Mouse (Mus musculus) lung, embryonic 15.5 days (tissue): ENCODE results near the gene Upb1. TPM values are rescaled to one million over a fixed set of nuclear protein-coding genes. Genes with fewer than 3 reads are reported as not detected.

Experiments used
- ATAC-seq: fragments of 200-750 bp; cut with Nextera tagmentation; 2 replicates; pipeline ENCODE4 v1.8.0; 2017; ENCODE audit warnings: moderate number of reproducible peaks, borderline replicate concordance; ENCODE audit not compliant: low FRiP score, low TSS enrichment; ENCODE audit errors: extremely low read depth
- H3K27ac ChIP-seq: fragments of 300-500 bp; sonication (generic); 2 replicates; pipeline ENCODE4 v1.5.1; 2015; ENCODE audit warnings: moderate library complexity, mild to moderate bottlenecking, inconsistent platforms
- H3K27me3 ChIP-seq: fragments of 300-500 bp; sonication (generic); 2 replicates; pipeline ENCODE4 v1.6.1; 2015; ENCODE audit warnings: inconsistent platforms
- H3K36me3 ChIP-seq: fragments of 300-500 bp; sonication (generic); 2 replicates; pipeline ENCODE4 v1.6.1; 2015; ENCODE audit warnings: inconsistent platforms
- H3K4me1 ChIP-seq: fragments of 300-500 bp; sonication (generic); 2 replicates; pipeline ENCODE4 v1.6.1; 2015; ENCODE audit warnings: inconsistent platforms
- H3K4me2 ChIP-seq: fragments of 300-500 bp; sonication (generic); 2 replicates; pipeline ENCODE4 v1.6.1; 2015; ENCODE audit warnings: inconsistent platforms, mild to moderate bottlenecking, moderate library complexity
- H3K4me3 ChIP-seq: fragments of 300-500 bp; sonication (generic); 2 replicates; pipeline ENCODE4 v1.5.1; 2015; ENCODE audit warnings: mild to moderate bottlenecking, inconsistent platforms
- H3K9ac ChIP-seq: fragments of 300-500 bp; sonication (generic); 2 replicates; pipeline ENCODE4 v1.6.1; 2015; ENCODE audit warnings: inconsistent platforms
- H3K9me3 ChIP-seq: fragments of 300-500 bp; sonication (generic); 2 replicates; pipeline ENCODE4 v1.6.1; 2016; ENCODE audit warnings: inconsistent platforms
- WGBS: fragments of 180-500 bp; shearing (Covaris S2); methylation state at CpG from one replicate; pipeline ENCODE4 v1.1.7; 2015; 5-methylcytosine and 5-hydroxymethylcytosine counted together
- polyA plus RNA-seq: library from polyadenylated mRNA; unstranded; fragments of >200 nt; fragmentation: Nextera tagmentation; extraction: Ambion mirVana; gene quantifications from 2 replicates; pipeline ENCODE4 v1.2.1, GENCODE M21; 2015

Upb1 gene
- polyA plus RNA-seq, 1 experiment from 2014 or later, result 1.3 TPM

DNA sequence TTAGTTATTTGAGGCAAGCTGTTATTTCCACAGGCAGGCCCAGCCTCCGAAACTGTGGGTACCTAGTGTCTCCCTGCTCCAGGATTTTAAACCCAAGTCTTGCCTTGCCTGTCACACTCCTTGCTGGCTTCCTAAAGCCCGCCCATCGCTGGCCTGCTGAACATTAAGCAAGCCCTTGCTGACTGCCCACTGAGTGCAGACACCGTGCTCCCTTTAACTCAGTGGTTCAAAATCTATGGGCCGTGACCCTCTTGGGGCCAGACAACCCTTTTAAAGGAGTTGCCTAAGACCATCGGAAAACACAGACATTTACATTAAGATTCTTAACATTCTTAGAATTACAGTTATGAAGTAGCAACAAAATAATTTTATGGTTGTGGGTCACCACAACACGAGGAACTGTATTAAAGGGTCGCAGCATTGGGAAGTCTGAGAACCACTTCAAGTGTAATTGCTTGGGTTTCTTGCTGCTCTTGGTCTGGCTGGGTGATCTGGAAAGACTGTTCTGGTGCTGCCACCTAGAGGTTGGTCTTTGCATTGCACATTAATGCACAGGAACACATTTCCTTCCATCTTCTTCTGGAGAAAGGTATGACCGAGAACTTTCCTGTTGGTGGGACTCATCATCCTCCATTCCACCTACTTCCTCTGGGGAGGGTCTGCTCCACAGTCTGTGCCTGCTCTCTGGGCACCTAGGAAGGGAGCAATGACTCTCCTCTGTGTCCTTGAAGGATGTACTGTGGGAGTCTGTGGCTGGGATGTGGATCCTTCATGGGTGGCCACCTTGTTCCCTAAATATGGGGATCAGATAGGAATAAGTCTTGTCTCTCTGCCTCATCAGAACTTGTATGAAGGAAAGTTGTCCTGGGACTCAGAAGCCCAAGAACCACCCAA, 85.4 kb downstream of the Upb1 start:
- no peak overlapping the region for H3K4me3 ChIP-seq
- no peak overlapping the region for H3K9ac ChIP-seq
- no peak overlapping the region for H3K27ac ChIP-seq
- H3K4me1 ChIP-seq, result peaks cover 4% of the 10 kb centered on the region; the same call in 1 of the 2 replicates
- H3K36me3 ChIP-seq, result no peaks in the 10 kb centered on the region
- no peaks in the 10 kb centered on the region for H3K9me3 ChIP-seq
- ATAC-seq, result 0 out of 2 replicates have a peak, but pooled peaks have one; percentile 46
- WGBS, result 48% methylated on average over 9 of the region's 9 CpGs
- H3K4me2 ChIP-seq, result no peak overlapping the region
- H3K27me3 ChIP-seq, result no peaks in the 10 kb centered on the region

DNA sequence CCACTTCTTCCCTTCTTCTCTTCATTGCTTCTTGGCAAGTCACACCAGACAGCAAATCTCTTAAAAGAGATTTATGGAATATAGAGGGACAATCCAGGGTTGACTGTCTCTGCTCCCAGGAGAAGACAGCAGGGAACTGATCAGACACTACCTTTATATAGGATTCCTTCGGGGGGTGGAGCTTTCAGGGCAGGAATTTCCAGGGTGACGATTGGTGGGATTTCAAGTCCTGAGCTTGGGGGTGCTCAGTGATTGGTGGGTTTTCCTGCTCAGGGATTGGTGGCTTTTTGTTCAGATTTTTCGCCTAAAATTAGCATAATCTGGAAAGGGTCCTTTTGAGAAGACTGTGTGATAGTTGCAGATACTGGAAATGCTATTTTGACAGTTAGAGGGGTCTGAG, 86.2 kb downstream of the Upb1 start:
- H3K27ac ChIP-seq, result no peak overlapping the region
- H3K9ac ChIP-seq, result no peak overlapping the region
- H3K4me3 ChIP-seq, result no peak overlapping the region
- ATAC-seq, result no peak
- H3K36me3 ChIP-seq, result no peaks in the 10 kb centered on the region
- H3K9me3 ChIP-seq, result no peaks in the 10 kb centered on the region
- H3K4me1 ChIP-seq, result peaks cover 4% of the 10 kb centered on the region; the same call in 1 of the 2 replicates
- H3K27me3 ChIP-seq, result no peaks in the 10 kb centered on the region
- 59% methylated on average over 3 of the region's 3 CpGs for WGBS
- H3K4me2 ChIP-seq, result no peak overlapping the region

DNA sequence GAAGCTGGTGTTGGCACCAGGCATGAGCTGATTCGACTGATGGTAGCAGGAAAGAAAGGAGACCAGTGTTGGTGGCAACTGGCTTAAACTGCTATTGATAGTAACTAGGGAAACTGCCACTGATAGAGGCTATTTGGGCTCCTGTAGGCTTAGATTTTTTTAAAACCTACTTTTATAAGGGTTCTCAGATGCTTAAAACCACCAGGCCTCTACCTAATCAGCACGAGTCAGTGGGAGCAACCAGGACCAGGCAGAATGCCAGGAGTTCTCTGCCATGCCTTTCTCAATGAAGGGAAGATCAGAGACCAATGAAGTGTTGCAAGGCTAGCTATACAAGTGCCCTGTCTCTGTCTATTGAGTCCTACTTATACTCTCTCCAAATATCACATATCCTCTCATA, 88.6 kb downstream of the Upb1 start:
- H3K9ac ChIP-seq, result no peak overlapping the region
- H3K4me3 ChIP-seq, result no peak overlapping the region
- H3K9me3 ChIP-seq, result no peaks in the 10 kb centered on the region
- H3K4me1 ChIP-seq, result peaks cover 4% of the 10 kb centered on the region; the same call in 1 of the 2 replicates
- H3K27me3 ChIP-seq, result no peaks in the 10 kb centered on the region
- ATAC-seq, result no peak
- H3K36me3 ChIP-seq, result no peaks in the 10 kb centered on the region
- H3K4me2 ChIP-seq, result no peak overlapping the region
- 54% methylated on average over 2 of the region's 2 CpGs for WGBS
- no peak overlapping the region for H3K27ac ChIP-seq

DNA sequence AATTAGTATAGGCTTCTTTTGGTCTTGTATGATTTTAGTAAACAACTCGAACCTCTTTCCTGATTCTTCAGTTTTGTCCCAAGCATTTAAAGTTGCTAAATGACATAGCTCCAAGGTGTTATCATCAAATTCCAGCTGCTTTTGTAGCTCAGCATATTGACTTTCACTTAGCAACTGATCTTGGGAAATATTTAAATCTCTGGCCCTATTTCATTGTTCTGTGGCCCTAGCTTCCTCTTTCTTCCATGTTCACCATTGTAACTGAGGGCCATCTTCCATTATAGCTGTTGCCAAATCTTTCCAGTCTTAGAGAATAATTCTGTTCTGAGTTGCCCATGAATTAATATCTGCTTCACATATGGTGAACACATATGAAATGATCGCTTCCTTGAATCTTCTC, 89.8 kb downstream of the Upb1 start:
- Histone ChIP-seq H3K27ac (no peak overlapping the region), H3K4me2 (no peak overlapping the region), H3K4me3 (no peak overlapping the region), H3K9ac (no peak overlapping the region), H3K36me3 (no peaks in the 10 kb centered on the region), H3K4me1 (no peaks in the 10 kb centered on the region; the same call in 1 of the 2 replicates), H3K9me3 (no peaks in the 10 kb centered on the region), H3K27me3 (no peaks in the 10 kb centered on the region)
- 67% methylated on average over 2 of the region's 2 CpGs for WGBS
- ATAC-seq, result no peak

Other genes with a start within 250 kb of the Upb1 start
- 45.2 and 47.3 TPM in 2 replicates for gene Specc1l, start 189.0 kb upstream of the Upb1 start, polyA plus RNA-seq
- 7.1 and 7.5 TPM in 2 replicates for gene Adora2a, start 84.2 kb upstream of the Upb1 start, polyA plus RNA-seq
- gene Snrpd3, start 116.4 kb downstream of the Upb1 start, polyA plus RNA-seq, result 142 and 158 TPM in 2 replicates
- gene Gucd1, start 116.9 kb downstream of the Upb1 start, polyA plus RNA-seq, result 23.6 and 24.5 TPM in 2 replicates
- 0.72 and 1.1 TPM in 2 replicates for gene Lrrc75b, start 159.2 kb downstream of the Upb1 start, polyA plus RNA-seq
- 1.2 and 2.0 TPM in 2 replicates for gene Ggt1, start 160.5 kb downstream of the Upb1 start, polyA plus RNA-seq
- gene Ggt5, start 188.2 kb downstream of the Upb1 start, polyA plus RNA-seq, result 1.3 and 2.9 TPM in 2 replicates
- 6.2 and 8.6 TPM in 2 replicates for gene Susd2, start 242.9 kb downstream of the Upb1 start, polyA plus RNA-seq